ENCODE assay signal across 23 mouse cellular contexts in genomic region chr4:84411431-84411830, GRCm38 (mm10).
DNase-seq lines count a peak whose midpoint lies in the region; ATAC-seq and TF ChIP-seq lines count a peak whose summit lies in the region.
"Had no signal": no experiment of that assay in that cellular context is flagged by ENCODE, and none has a peak within 500 bp of the region (broad histone marks: within the 10 kb centered on the region; RNA-seq: fewer than 3 reads in every experiment).

No protein-coding gene starts in this region.

- H3K27ac ChIP-seq in bone marrow, adult 2 months (ENCODE audit: control insufficient read depth, insufficient read depth, low read depth, low read length, poor library complexity): no peak overlapping the region
- no peak overlapping the region for H3K27ac ChIP-seq in heart, embryonic 11.5 days (ENCODE audit: low read depth, low read length)

- TF ChIP-seq POLR2A in bone marrow, adult 2 months (IDR thresholded peaks at IDR 0.05; ENCODE audit: borderline replicate concordance, control insufficient read depth, low read depth, low read length): 0 out of 2 replicates have a peak, but pooled peaks have one; percentile 3

- H3K4me2 ChIP-seq in heart, embryonic 11.5 days: no peak overlapping the region

- peak; percentile 56 for DNase-seq in fat pad, adult 2 months (ENCODE audit: extremely low read depth, low read depth, low spot score)
- DNase-seq in gonadal fat pad, adult 2 months (ENCODE audit: low read depth): peak; percentile 70
- DNase-seq: adrenal gland, adult 2 months; adrenal gland, adult 8-10 months; adrenal gland, postnatal 10 days; adrenal gland, postnatal 14 days; adrenal gland, postnatal 25 days; adrenal gland, postnatal 36 days; B cell, adult 2 months; cerebellum, adult 11 months; cerebellum, adult 11-12 months; cerebellum, adult 18-20 months; cerebellum, adult 2 months; cerebellum, adult 8-10 months had no signal

- H3K27me3 ChIP-seq in heart, embryonic 11.5 days (ENCODE audit: control insufficient read depth, insufficient read depth, low read length): no peaks in the 10 kb centered on the region
- H3K27me3 ChIP-seq: CH12.LX, Patski had no signal

- no peak for TF ChIP-seq CTCF in bone marrow, adult 2 months (IDR thresholded peaks at IDR 0.05; ENCODE audit: control insufficient read depth, insufficient read depth, low read length)

- no peak overlapping the region for H3K9ac ChIP-seq in heart, embryonic 11.5 days (ENCODE audit: low read depth, low read length)

- no peak for ATAC-seq in cerebellum, adult (ENCODE audit: insufficient number of reproducible peaks, low FRiP score, low TSS enrichment)
- no peak for ATAC-seq in megakaryocyte progenitor cell, adult 5-6 weeks (replicated peaks; ENCODE audit: poor library complexity)
- no peak for ATAC-seq in heart, embryonic 11.5 days (replicated peaks; ENCODE audit: insufficient number of reproducible peaks, low FRiP score, low TSS enrichment)
- ATAC-seq: activated CD4-positive, CD25-positive, alpha-beta regulatory T cell, adult 4 months; CD4-positive, CD25-positive, alpha-beta regulatory T cell, adult 4 months; Patski had no signal

- 70% methylated on average over 2 of the region's 2 CpGs for WGBS in bone marrow, adult 2 months
- 79% methylated on average over 2 of the region's 2 CpGs for WGBS in heart, embryonic 11.5 days (ENCODE audit: insufficient replicate concordance)

- no peaks in the 10 kb centered on the region for H3K4me1 ChIP-seq in bone marrow, adult 2 months (ENCODE audit: control insufficient read depth, insufficient read depth, low read length)
- H3K4me1 ChIP-seq in heart, embryonic 11.5 days (ENCODE audit: control insufficient read depth, insufficient read depth, low read length): peaks cover 12% of the 10 kb centered on the region; the same call in 1 of the 2 replicates

- H3K4me3 ChIP-seq in bone marrow, adult 2 months (replicated peaks; ENCODE audit: control insufficient read depth, low read depth, low read length): no peak overlapping the region
- H3K4me3 ChIP-seq in heart, embryonic 11.5 days (ENCODE audit: low read depth, low read length): no peak overlapping the region

- H3K36me3 ChIP-seq in heart, embryonic 11.5 days (ENCODE audit: control insufficient read depth, insufficient read depth, low read length): no peaks in the 10 kb centered on the region
- H3K36me3 ChIP-seq: G1E had no signal

- H3K9me3 ChIP-seq in heart, embryonic 11.5 days (replicated peaks; ENCODE audit: control insufficient read depth, low read length): no peaks in the 10 kb centered on the region
